Mouse (Mus musculus) hindbrain, embryonic 13.5 days (tissue): ENCODE measurements around the gene Fdps. TPM values are rescaled to one million over a fixed set of nuclear protein-coding genes. Genes with fewer than 3 reads are reported as not detected.
"Not testable (repeated sequence)": the region's sequence is repeated elsewhere in the genome, so short reads cannot be mapped to it uniquely, and the experiment has no call there.

Experiments
- ATAC-seq: fragments of 200-750 bp; cut with Nextera tagmentation; 2 replicates; pipeline ENCODE4 v1.8.0; 2017; ENCODE audit warnings: moderate TSS enrichment; ENCODE audit not compliant: low FRiP score
- H3K27ac ChIP-seq: fragments of 300-500 bp; sonication (generic); 2 replicates; pipeline ENCODE4 v1.5.1; 2015; ENCODE audit warnings: inconsistent platforms, mild to moderate bottlenecking, moderate library complexity
- H3K27me3 ChIP-seq: fragments of 300-500 bp; sonication (generic); 2 replicates; pipeline ENCODE4 v1.6.1; 2015; ENCODE audit warnings: mild to moderate bottlenecking, inconsistent platforms
- H3K36me3 ChIP-seq: fragments of 300-500 bp; sonication (generic); 2 replicates; pipeline ENCODE4 v1.6.1; 2015; ENCODE audit warnings: mild to moderate bottlenecking, inconsistent platforms
- H3K4me1 ChIP-seq: fragments of 300-500 bp; sonication (generic); replicated peaks from 2 replicates; pipeline ENCODE4 v1.6.1; 2015; ENCODE audit warnings: inconsistent platforms
- H3K4me2 ChIP-seq: fragments of 300-500 bp; sonication (generic); 2 replicates; pipeline ENCODE4 v1.6.1; 2015; ENCODE audit warnings: inconsistent platforms, mild to moderate bottlenecking, moderate library complexity
- H3K4me3 ChIP-seq: fragments of 300-500 bp; sonication (generic); 2 replicates; pipeline ENCODE4 v1.5.1; 2015; ENCODE audit warnings: mild to moderate bottlenecking, inconsistent platforms
- H3K9ac ChIP-seq: fragments of 300-500 bp; sonication (generic); 2 replicates; pipeline ENCODE4 v1.6.1; 2015; ENCODE audit warnings: mild to moderate bottlenecking, inconsistent platforms
- H3K9me3 ChIP-seq: fragments of 300-500 bp; sonication (generic); 2 replicates; pipeline ENCODE4 v1.6.1; 2016; ENCODE audit warnings: inconsistent platforms
- WGBS: fragments of 180-500 bp; shearing (Covaris S2); methylation state at CpG from one replicate; pipeline ENCODE4 v1.1.7; 2015; 5-methylcytosine and 5-hydroxymethylcytosine counted together
- polyA plus RNA-seq: library from polyadenylated mRNA; unstranded; fragments of >200 nt; fragmentation: Nextera tagmentation; extraction: Ambion mirVana; gene quantifications from 2 replicates; pipeline ENCODE4 v1.2.1, GENCODE M21; 2015

The Fdps gene
- polyA plus RNA-seq, 1 experiment from 2014 or later: 312 TPM

GRCm38 (mm10) chr3:89082287-89082686, 19.5 kb downstream of the Fdps start:
- peaks cover 69% of the 10 kb centered on the region for H3K36me3 ChIP-seq
- H3K27me3 ChIP-seq, H3K4me2 ChIP-seq, ATAC-seq, H3K9ac ChIP-seq, H3K27ac ChIP-seq, H3K4me1 ChIP-seq, H3K9me3 ChIP-seq, H3K4me3 ChIP-seq: not testable (repeated sequence)

GRCm38 (mm10) chr3:89077383-89077782, 24.4 kb downstream of the Fdps start:
- 94% methylated on average over 9 of the region's 9 CpGs for WGBS
- H3K4me2 ChIP-seq: no peak overlapping the region
- H3K27me3 ChIP-seq: no peaks in the 10 kb centered on the region
- no peak overlapping the region for H3K9ac ChIP-seq
- H3K4me3 ChIP-seq: no peak overlapping the region
- H3K27ac ChIP-seq: no peak overlapping the region
- no peaks in the 10 kb centered on the region for H3K4me1 ChIP-seq
- H3K36me3 ChIP-seq: peaks cover 78% of the 10 kb centered on the region
- H3K9me3 ChIP-seq: no peaks in the 10 kb centered on the region
- ATAC-seq: no peak

DNA sequence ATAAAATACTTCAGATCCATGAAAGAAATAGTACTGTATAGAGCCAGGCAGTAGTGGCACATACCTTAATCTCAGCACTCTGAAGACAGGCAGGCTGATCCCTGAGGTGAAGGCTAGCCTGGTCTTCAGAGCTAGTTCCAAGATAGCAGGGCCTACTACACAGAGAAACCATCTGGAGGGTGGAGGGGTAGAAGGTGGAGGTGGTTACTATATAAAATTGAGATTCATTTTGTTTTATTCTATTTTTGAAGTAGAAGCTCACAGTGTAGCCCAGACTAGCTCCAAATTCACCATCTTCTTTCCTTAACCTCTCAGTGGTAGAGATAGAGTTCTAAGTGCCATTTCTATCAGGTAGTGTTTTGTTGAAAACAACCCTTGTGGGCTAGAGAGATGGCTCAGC, 34.5 kb downstream of the Fdps start:
- Histone ChIP-seq H3K27ac (no peak overlapping the region), H3K9me3 (no peaks in the 10 kb centered on the region), H3K4me1 (no peaks in the 10 kb centered on the region), H3K27me3 (no peaks in the 10 kb centered on the region), H3K9ac (no peak overlapping the region), H3K4me2 (no peak overlapping the region), H3K36me3 (peaks cover 92% of the 10 kb centered on the region), H3K4me3 (no peak overlapping the region)
- no peak for ATAC-seq

DNA sequence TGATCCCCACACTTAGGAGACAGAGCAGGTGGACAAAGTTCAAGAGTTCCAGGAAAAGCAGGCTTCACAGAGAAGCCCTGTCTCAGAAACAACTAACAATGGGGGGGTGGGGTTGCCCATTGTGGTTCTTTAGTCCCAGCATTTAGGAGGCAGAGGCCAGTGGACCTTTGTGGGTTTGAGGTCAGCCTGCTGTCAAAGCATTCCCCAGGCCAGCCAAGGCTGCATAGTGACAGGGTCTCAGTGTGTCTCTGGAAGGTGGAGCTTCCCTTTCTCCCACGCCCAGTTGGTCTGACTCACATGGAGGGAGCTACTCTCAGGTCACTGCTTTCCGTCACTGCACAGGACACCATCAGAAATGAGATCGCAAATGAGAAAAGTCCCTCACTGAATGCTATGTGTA, 40.1 kb downstream of the Fdps start:
- no peak overlapping the region for H3K4me2 ChIP-seq
- peaks cover 88% of the 10 kb centered on the region for H3K36me3 ChIP-seq
- WGBS: 29% methylated on average over 3 of the region's 3 CpGs
- no peaks in the 10 kb centered on the region for H3K4me1 ChIP-seq
- H3K4me3 ChIP-seq: no peak overlapping the region
- H3K9me3 ChIP-seq: no peaks in the 10 kb centered on the region
- H3K27me3 ChIP-seq: no peaks in the 10 kb centered on the region
- ATAC-seq: no peak
- no peak overlapping the region for H3K9ac ChIP-seq
- H3K27ac ChIP-seq: no peak overlapping the region

DNA sequence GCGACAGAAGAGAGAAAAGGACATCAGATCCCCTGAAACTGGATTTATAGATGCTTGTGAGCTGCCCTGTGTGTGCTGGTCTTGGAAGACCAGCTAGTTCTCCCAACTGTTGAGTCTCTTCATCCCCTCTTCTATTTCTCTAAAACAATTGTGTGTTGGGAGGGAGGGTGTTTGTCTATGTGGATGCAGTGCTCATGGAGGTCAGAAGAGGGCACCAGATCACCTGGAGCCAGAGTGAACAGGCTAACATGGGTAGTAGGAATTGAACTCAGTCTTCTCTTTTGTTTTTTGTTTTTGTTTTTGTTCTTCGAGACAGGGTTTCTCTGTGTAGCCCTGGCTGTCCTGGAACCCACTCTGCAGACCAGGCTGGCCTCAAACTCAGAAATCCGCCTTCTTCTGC, 43.0 kb downstream of the Fdps start:
- WGBS: 81% methylated on average over 3 of the region's 3 CpGs
- no peak overlapping the region for H3K27ac ChIP-seq
- no peak for ATAC-seq
- peaks cover 80% of the 10 kb centered on the region for H3K36me3 ChIP-seq
- H3K4me1 ChIP-seq: no peaks in the 10 kb centered on the region
- no peak overlapping the region for H3K9ac ChIP-seq
- H3K27me3 ChIP-seq: no peaks in the 10 kb centered on the region
- H3K4me2 ChIP-seq: no peak overlapping the region
- H3K4me3 ChIP-seq: no peak overlapping the region
- H3K9me3 ChIP-seq: no peaks in the 10 kb centered on the region

DNA sequence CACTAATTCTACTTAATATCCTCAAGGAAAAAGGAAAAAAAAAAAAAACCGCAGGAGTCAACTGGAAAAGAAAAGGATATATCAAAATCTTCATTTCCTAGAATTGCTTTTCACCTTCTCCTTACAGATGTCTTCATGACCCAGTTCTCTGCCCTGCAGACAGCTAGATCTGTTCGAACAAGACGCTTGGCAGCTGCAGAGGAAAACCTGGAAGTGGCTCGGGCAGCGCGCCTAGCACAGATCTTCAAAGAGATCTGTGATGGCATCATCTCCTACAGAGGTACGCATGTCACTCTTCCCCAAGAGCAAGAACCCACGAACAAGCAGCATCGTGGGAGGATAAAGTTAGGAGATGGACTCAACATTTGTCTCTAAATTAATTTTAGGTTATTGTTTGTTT, 43.4 kb downstream of the Fdps start:
- no peak overlapping the region for H3K4me2 ChIP-seq
- no peaks in the 10 kb centered on the region for H3K27me3 ChIP-seq
- peaks cover 79% of the 10 kb centered on the region for H3K36me3 ChIP-seq
- ATAC-seq: no peak
- no peak overlapping the region for H3K27ac ChIP-seq
- no peak overlapping the region for H3K9ac ChIP-seq
- WGBS: 94% methylated on average over 9 of the region's 9 CpGs
- no peaks in the 10 kb centered on the region for H3K4me1 ChIP-seq
- no peaks in the 10 kb centered on the region for H3K9me3 ChIP-seq
- H3K4me3 ChIP-seq: no peak overlapping the region

Other genes starting within 250 kb of the Fdps start
- 43.1 and 48.4 TPM in 2 replicates for gene Msto1, start 188.0 kb downstream of the Fdps start, polyA plus RNA-seq
- gene Ash1l, start 151.3 kb downstream of the Fdps start, polyA plus RNA-seq: 21.5 and 22.5 TPM in 2 replicates
- gene Dap3, start 150.8 kb downstream of the Fdps start, polyA plus RNA-seq: 135 and 140 TPM in 2 replicates
- gene Rusc1, start 8.6 kb downstream of the Fdps start, polyA plus RNA-seq: 74.5 and 76.0 TPM in 2 replicates
- not detected in 2 replicates for gene Gm43738, start 860 bp downstream of the Fdps start, polyA plus RNA-seq
- 0.30 TPM in 1 of 2 replicates, not detected in the other for gene Pklr, start 34.2 kb upstream of the Fdps start, polyA plus RNA-seq
- gene Hcn3, start 58.2 kb upstream of the Fdps start, polyA plus RNA-seq: 33.5 and 35.1 TPM in 2 replicates
- gene Clk2, start 62.8 kb upstream of the Fdps start, polyA plus RNA-seq: 23.5 and 24.5 TPM in 2 replicates
- 127 and 130 TPM in 2 replicates for gene Scamp3, start 75.5 kb upstream of the Fdps start, polyA plus RNA-seq
- 29.9 and 30.0 TPM in 2 replicates for gene Fam189b, start 81.2 kb upstream of the Fdps start, polyA plus RNA-seq
- 47.9 TPM in 2 replicates for gene Gba, start 101.0 kb upstream of the Fdps start, polyA plus RNA-seq
- 53.5 and 60.7 TPM in 2 replicates for gene Thbs3, start 113.2 kb upstream of the Fdps start, polyA plus RNA-seq
- 161 and 166 TPM in 2 replicates for gene Mtx1, start 125.1 kb upstream of the Fdps start, polyA plus RNA-seq
- gene Muc1, start 127.1 kb upstream of the Fdps start, polyA plus RNA-seq: 1.3 and 2.8 TPM in 2 replicates
- gene Krtcap2, start 144.0 kb upstream of the Fdps start, polyA plus RNA-seq: 205 and 209 TPM in 2 replicates
- 64.3 and 68.1 TPM in 2 replicates for gene Trim46, start 144.3 kb upstream of the Fdps start, polyA plus RNA-seq
- gene Dpm3, start 157.4 kb upstream of the Fdps start, polyA plus RNA-seq: 74.4 and 76.2 TPM in 2 replicates
- 34.6 and 38.0 TPM in 2 replicates for gene Slc50a1, start 168.6 kb upstream of the Fdps start, polyA plus RNA-seq
- gene Efna1, start 179.2 kb upstream of the Fdps start, polyA plus RNA-seq: 12.1 and 12.4 TPM in 2 replicates
- gene Efna3, start 221.0 kb upstream of the Fdps start, polyA plus RNA-seq: 46.8 and 49.7 TPM in 2 replicates
- gene Efna4, start 236.1 kb upstream of the Fdps start, polyA plus RNA-seq: 8.6 and 9.8 TPM in 2 replicates
- gene Adam15, start 248.0 kb upstream of the Fdps start, polyA plus RNA-seq: 41.5 and 47.0 TPM in 2 replicates